Mouse (Mus musculus) megakaryocyte, adult 5-6 weeks (primary cell): ENCODE data around the gene Mrpl12. TPM values are rescaled to one million over a fixed set of nuclear protein-coding genes. Genes with fewer than 3 reads are reported as not detected.

Experiments used
- ATAC-seq: 2 replicates; pipeline ENCODE4 v1.8.0; 2016; ENCODE audit warnings: mild to moderate bottlenecking, inconsistent platforms; ENCODE audit not compliant: poor library complexity, severe bottlenecking
- total RNA-seq, 2 experiments: library from RNA; stranded (forward) in 1 of 2; stranded (reverse) in 1 of 2; fragments of 153-499, 151-499 nt in 1 of 2; fragments of 221-1000, 200-1000 nt in 1 of 2; gene quantifications; 2 replicates each; pipeline versions ENCODE4 v1.2.3 to v1.2.4; 2015 to 2017

Mrpl12 gene
- total RNA-seq (2015) (34.3 and 35.6 TPM in 2 replicates), total RNA-seq (2017) (25.4 and 41.7 TPM in 2 replicates)

DNA sequence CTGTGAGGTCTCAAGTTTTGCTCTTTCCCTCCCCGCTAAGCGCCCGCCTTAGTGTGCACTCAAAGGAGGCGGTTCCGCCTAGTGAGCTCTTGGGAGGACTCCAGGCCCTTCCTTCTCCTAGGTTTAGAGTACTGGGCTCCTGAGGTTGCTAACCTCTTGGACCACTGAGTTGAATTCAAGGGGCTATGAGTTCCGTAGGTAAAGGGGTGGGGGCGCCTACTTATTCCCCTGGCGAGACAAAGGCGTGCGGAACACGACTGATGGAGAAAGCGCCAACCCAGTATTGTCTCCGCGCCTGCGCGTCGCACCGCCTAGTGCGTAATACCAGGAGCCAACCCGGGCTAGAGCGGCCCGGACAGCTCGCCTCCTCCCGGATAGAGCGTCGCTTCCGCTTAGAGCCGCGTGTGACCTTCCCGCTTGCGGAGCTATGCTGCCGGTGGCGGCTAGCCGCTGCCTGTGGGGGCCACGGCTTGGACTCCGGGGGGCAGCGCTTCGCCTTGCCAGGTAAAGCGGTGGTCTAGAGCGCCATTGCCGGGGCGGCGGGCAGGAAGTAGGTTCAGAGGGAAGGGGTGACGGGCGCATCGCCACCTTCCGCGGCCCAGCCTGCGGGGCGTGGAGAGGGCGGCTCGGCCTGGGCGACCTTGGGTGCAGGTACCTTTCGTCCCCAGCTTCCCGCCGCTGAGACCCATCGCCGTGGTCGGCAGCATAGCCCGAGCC is at the start of gene Mrpl12:
Mrpl12 (plus strand) TSS at position 349 of the 717 bp plus-strand sequence.
- peak; percentile 92 for ATAC-seq

GRCm38 (mm10) chr11:120437152-120437856 is 47.1 kb upstream of the Mrpl12 start, which contains the start of gene Nploc4:
Nploc4 (minus strand) TSS chr11:120437708.
- ATAC-seq, result peak; percentile 95

DNA sequence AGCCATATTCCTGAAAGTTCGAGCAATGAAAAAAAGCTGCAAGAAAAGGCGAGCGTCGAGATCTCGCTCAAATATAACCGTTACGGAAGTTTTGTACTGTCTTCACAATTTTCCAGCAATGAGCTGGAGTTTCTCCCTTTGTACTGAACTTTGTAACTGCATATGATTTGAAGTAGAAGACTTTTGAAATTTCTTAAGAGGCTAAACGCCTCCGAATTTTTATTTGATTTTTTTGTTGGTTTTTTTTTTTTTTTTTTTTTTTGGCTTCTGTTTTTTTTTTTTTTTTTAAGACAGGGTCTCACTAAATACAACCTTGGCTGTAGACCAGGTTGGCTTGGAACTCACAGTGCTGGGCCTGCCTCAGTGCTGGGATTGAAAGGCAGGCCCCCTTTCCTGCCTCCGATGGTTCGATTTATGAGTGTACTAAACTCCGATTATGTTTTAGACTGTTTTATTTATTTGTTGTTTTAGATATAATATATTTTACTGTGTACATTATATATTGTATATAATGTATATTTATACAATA is 46.5 kb upstream of the Mrpl12 start:
- no peak for ATAC-seq

DNA sequence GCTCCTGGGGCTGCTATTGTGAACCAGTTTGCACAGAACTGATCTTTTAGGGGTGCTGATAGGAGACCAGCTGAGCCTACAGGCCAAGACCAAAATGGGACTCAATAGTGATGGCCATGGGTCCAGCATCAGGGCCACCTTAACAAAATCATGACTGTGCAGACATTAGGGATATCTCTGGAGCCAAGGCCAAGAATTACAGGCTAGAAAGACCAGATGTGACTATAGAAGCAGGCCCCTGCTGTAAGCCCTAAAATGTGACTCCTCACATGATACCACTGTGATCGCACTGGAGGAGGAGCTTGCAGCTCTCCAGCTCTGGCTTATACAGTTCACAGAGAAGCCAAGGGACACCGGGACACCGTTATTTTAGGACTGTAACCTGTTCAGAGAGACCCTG is 42.1 kb upstream of the Mrpl12 start, which contains the start of gene Tspan10:
Tspan10 (plus strand) TSS at position 301 of the 400 bp plus-strand sequence.
- ATAC-seq, result no peak

DNA sequence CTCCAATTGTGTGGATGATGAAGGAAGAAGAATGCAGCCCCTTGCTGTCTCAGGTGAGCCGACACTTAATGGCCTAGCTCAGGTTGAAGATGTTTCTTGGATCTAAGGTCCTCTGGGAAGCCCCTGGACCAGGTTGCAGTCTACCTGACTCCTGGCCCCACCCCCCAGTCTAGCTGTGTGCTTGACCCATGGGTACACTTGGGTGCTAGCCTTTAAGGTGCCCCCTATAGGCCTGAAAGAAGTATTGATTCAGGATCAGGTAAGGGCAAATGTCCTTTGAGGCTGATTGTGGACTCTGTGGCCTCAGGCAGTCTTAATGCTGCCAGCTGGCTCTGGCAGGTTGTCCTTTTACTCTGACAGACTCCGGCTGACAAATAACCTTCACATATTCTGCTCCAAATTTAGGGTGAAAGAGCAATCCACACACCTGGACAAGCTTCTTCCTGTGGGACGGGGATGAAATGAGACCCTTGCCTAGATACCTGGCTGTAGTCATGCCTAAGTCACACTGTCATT is 41.6 kb upstream of the Mrpl12 start:
- ATAC-seq, result no peak

- ATAC-seq, result no peak
These were observed 40.3 kb upstream of the Mrpl12 start for GRCm38 (mm10) chr11:120444106-120444505.

DNA sequence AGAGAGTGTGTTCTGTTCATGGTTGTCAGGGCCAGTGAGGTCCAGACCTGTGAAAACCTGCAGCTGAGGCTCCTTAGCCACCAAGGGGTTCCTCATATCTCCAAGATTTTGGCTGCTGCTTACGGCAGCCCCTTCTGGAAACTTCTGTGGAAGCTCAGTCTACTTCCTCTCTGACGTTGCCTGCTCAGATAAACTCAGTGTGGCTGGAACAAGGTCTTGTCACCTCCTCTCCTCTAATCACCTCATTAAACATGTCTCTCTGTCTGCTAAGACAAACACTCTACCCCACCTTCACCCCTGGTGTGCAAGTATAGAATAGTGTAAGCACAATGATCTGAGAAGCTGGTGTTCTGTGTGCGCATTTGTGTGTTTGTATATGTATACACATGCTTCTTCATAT is 38.9 kb upstream of the Mrpl12 start:
- ATAC-seq, result no peak

DNA sequence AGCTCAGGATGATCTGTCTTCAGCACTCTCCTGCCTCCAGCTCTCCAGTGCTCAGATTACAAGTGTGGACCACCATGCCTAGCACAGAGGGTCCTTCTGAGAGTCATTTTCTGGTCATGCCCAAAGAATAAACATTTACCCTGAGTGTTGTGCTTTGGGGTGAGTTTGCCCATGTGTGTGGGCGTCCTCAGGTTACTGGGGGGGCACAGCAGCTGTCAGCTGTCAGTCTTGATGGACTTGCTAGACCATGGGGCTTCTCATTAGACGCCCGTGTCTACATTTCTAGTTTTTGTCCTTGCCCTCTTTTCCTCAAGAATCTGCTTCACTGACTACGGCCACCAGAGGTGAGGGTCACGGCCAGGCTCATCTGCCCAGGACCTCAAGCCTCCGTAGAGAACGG is 37.2 kb upstream of the Mrpl12 start:
- ATAC-seq, result no peak

DNA sequence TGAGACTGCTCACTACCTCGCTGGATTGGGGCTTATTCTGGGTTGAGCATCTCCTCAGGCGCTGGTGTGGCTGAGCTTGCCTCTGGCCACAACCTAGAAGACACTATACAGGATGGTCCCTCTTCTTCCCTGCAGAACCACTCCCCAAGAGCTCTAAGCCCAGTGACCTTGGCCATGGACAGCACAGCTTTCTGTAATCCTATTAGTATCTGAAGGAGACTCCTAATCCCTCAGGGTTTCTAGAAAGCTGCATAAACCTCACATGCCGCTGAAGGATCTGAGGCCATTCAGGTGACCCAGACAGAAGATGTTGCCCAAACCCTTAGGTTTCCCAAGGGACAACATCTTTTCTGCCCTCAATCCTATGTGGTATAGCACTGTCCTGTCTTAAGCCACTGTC is 32.2 kb upstream of the Mrpl12 start:
- ATAC-seq, result no peak

DNA sequence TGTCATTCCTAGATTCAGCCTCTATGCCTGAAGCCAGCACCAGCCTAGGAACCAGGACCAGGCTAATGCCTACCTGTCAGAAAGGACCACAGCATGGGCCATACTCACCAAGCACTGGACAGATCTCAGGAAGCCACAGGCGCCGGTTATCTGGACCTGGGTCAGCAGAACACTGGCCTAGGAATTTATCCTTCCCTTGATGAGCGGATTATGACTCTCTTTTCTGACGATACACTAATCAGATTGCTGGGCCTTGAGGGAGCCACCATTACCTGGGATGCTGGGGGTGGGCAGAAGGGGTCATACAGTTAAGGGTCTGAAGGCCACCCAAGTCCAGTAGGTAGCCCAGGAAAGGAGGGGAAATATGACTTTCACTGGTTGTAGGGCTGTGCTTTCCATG is 31.1 kb upstream of the Mrpl12 start, which contains the start of gene Pde6g:
Pde6g (minus strand) TSS at position 195 of the 400 bp plus-strand sequence.
- ATAC-seq, result no peak

GRCm38 (mm10) chr11:120454965-120455364 is 29.4 kb upstream of the Mrpl12 start:
- ATAC-seq, result no peak

DNA sequence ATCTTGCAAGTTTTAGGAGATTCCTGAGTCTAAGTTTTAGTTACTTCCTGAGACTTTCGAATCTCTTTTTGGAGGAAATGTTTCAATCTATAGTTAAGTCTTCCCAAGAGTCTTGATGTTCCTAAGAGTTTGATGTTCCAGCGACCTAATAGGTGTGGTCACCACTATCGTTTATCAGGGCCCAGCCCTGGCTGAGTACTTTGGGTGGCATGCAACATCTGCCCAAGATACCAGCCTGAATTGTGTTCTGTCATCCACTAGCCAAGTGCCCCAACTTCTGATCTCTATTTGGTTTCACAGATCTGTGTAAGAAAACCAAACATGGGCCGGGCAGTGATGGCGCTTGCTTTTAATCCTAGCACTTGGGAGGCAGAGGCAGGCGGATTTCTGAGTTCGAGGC is 29.0 kb upstream of the Mrpl12 start:
- ATAC-seq, result no peak

- peak; percentile 34; the same call in 1 of the 2 replicates for ATAC-seq
These were observed 27.0 kb upstream of the Mrpl12 start for GRCm38 (mm10) chr11:120457370-120457769.

DNA sequence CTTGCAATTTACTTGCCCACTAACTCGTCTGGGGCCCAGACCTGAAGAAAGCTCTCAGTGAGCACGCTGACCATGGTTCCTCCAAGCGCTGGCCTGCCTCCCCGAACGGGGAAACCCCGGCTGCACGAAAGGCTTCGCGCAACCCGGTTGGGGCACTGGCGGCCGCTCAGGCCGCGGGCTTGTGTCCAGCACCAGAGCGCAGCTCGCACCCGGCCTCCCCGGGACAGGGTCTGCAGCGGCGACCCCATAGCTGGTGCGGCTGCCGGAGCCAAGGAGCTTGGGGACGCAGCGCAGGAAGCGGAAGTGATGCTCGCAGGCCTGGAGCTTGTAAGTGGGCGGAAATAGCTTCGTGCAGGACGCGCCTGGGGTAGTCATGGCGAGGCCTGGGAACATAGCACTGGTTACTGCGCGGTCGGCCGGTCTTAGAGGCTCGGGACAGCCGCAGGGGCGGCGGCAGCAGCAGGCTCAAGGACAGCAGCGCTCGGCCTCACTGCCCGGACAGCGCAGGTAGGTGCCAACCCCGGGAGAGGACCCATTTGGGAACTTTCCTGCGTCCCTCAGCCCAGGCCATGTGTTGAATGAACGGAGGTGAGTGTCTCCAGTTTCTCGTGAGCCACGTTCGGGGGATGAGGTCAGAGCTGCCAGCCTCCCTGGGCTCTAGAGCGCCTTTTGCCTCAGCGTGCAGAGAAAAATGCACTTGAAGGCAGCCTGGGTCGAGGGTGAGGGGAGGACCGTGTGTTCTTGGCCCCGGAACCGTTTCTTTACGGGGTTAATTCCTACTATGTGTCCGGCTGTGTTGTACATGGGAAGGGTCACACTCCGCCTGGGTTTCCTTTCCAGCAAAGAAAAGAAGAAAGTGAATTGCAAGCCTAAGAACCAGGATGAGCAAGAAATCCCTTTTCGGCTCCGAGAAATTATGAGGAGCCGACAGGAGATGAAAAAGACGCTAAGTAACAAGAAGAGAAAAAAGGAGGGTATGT is 26.4 kb upstream of the Mrpl12 start, which contains the start of the genes Oxld1 and Ccdc137:
Oxld1 (minus strand) TSS at position 297 of the 980 bp plus-strand sequence.
Ccdc137 (plus strand) TSS at position 344 of the 980 bp plus-strand sequence.
- peak; percentile 96 for ATAC-seq

- ATAC-seq, result no peak
These were observed 25.4 kb upstream of the Mrpl12 start for GRCm38 (mm10) chr11:120458847-120459597.

GRCm38 (mm10) chr11:120463536-120463935 is 20.9 kb upstream of the Mrpl12 start:
- no peak for ATAC-seq

DNA sequence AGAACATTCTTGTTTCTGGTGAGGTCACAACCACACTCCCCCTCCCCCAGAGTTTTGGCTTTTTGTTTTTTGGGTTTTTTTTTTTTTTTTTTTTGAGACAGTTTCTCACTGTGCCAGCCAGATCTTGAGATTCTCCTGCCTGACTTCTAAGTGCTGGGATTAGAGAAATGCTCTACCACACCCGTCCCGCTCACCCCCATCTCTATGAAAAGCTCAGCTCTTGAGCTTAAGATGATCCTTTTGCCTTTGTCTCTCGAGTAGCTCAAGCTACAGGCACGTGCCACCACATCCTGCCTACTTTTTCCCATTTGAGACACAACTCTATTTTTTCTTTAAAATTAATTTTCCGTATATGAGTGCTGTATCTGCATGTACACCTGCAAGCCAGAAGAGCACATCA is 20.0 kb upstream of the Mrpl12 start:
- ATAC-seq, result no peak

GRCm38 (mm10) chr11:120465521-120465920 is 18.9 kb upstream of the Mrpl12 start:
- no peak for ATAC-seq

DNA sequence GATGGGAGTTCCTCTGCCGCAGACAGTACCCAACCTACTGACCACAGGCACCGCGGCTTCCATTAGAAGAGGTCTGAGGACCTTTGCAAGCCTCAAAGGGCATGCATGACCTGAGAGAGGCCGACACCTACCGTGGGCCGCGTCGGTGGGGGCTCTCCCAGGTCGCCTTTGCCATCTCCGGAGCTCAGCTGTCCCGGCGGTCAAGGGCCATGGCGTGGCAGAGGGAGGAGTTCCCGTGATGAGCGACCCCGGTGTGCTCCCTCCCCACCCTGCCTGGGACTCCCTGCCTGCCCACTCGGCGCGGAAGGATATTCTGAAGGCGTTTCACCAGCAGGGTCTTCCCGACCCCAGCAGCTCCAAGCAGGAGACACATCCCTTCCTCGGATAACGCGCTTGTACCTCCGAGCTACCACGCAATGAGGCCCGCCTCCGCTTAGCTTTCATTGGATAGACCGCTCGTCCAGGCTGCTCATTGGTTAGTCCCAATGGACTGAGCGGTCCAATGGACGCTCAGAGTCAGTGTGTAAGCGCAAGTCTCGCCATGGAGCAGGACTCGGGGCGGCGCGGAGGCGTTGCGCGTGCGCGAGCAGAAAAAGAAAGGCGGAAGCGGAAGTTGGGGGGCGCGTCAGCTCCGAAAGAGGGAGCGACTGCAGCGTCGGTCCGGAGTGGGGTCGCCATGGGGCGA is 17.2 kb upstream of the Mrpl12 start, which contains the start of gene Arl16:
Arl16 (minus strand) TSS at position 557 of the 685 bp plus-strand sequence.
- ATAC-seq, result peak; percentile 98
